Mouse (Mus musculus): ENCODE results near the gene Gpr107.
"Not testable (repeated sequence)": the region's sequence is repeated elsewhere in the genome, so short reads cannot be mapped to it uniquely, and the experiment has no call there.

Gpr107 gene

GRCm38 (mm10) chr2:31161620-31162019, 9.5 kb downstream of the Gpr107 start:
- no peak for DNase-seq

GRCm38 (mm10) chr2:31163361-31164118, 11.4 kb downstream of the Gpr107 start:
- no peak for DNase-seq

DNA sequence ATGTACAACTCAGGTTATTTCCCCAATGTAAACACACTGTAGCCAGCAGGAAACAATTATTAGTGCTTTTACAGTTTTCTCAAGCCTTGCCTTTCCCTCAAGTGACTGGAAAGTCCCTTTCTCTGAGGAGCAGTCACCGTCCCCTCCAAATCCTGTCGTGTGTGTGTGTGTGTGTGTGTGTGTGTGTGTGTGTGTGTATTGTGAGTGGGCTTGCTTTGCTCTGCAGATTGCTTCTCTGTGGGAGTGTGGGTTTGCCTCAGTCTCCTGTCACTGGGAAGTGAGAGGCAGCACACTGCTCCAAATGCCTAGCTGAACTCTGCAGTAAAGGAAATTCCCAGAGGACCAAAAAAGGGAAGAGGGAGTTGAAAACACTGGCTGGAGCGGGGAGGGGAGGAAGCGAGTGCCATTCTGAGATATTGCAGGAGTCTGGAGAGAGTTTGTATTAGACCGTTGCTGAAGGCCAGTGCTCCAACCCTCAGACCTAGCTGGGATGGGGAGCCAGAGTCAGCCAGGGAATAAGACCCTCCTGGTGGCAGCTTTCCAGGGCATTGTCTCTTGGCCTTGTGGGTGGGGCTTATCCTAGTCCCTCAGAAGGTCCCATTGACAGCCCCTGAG, 12.8 kb downstream of the Gpr107 start:
- peak; percentile 53 for DNase-seq

GRCm38 (mm10) chr2:31165529-31165928, 13.4 kb downstream of the Gpr107 start:
- no peak for DNase-seq

GRCm38 (mm10) chr2:31167571-31167970, 15.5 kb downstream of the Gpr107 start:
- DNase-seq, result not testable (repeated sequence)

DNA sequence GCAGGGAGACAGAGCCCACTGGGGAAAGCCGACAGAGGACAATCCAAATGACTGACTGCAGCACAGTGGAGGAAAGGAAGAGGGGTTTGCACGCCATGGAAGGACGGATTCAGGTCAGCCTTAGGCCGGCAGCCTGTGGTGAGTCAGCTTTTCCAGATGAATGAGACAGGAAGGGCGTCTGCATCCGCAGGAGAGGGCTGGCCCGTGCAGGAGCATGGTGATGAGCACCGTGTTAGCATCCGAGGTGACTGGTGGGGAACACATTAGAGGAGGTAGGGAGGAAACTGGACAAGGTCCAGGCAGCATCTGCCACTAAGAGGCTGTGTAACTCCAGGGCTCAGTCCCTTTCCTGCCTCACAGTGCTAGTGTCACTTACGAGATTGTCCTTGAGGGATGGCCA, 16.9 kb downstream of the Gpr107 start:
- DNase-seq, result peak; percentile 25

- DNase-seq, result no peak
Observed at GRCm38 (mm10) chr2:31170164-31170563, 18.0 kb downstream of the Gpr107 start.

DNA sequence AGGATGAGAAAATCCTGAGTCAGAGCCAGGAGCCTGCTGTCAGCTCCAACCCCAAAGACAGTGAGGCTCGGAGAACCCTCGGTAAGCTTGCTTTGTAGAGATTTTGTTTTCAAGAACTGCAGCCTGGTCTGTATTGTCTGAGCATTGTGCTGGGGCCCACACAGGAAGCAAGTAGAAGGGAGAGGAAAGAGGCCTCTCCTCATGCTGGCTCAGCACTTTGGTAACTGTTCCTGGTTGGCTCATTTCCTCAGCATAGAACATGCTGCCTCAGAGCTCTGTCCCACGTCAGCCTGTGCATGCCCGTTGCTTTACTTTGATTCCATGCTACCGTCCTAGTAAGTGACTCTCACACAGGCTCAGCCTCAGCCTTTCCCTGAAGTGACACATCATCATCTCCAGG, 19.9 kb downstream of the Gpr107 start:
- DNase-seq, result no peak

- no peak for DNase-seq
Observed at GRCm38 (mm10) chr2:31172536-31172935, 20.4 kb downstream of the Gpr107 start.

GRCm38 (mm10) chr2:31173290-31173689, 21.2 kb downstream of the Gpr107 start:
- DNase-seq, result peak; percentile 41

DNA sequence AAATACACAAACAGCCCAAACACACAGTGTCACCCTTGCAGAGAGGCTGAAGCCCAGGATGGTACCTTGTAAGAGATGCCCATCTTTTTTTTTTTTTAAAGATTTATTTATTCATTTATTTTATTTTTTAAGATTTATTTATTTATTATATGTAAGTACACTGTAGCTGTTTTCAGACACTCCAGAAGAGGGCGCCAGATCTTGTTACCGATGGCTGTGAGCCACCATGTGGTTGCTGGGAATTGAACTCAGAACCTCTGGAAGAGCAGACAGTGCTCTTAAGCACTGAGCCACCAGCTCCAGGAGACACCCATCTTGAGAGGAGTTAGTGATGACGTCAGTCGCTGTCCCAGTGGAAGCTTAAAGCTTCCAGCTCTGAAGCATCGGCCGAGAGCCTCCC, 26.5 kb downstream of the Gpr107 start:
- peak; percentile 38 for DNase-seq

DNA sequence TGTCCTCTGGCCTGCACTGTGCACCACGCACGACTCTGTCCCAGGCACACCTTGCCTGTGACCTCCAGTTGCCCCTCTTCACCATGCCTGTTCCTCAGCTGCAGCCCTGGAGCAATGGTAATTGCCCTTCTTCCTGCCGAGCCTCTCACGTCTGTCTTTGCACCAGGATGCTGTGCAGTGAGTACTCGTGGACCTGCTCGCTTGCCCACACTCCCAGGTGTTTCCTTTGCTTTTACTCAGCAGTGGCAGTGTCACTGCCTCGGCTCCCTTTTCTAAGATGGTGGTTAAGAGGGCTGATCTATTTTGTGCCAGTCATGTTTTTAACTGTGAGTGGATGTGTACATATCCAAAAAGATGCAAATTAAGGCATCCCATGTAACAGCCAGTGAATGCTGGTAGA, 27.4 kb downstream of the Gpr107 start:
- DNase-seq, result no peak

DNA sequence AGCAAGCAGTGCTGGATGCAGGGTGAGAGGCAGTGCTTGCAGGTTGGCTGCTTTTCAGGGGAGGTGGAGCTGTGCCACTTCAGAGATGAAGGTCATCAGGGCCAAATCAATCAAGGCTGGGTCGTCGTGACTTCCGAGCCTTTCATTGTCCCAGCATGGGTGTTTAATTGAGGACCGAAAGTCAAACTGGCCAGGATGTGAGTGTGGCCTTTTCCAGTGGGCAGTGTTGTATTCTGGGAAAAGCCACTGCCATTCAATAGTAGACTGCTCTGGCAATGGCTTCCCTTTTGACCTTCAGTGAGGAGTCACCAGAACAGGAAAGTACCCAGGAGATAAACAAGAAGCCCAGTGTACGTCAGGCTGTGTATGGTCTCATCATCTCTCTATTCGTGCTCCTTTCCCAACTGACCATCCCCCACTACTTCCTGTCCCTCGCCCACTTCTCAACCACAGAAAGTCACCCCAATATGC, 28.0 kb downstream of the Gpr107 start:
- no peak for DNase-seq

DNA sequence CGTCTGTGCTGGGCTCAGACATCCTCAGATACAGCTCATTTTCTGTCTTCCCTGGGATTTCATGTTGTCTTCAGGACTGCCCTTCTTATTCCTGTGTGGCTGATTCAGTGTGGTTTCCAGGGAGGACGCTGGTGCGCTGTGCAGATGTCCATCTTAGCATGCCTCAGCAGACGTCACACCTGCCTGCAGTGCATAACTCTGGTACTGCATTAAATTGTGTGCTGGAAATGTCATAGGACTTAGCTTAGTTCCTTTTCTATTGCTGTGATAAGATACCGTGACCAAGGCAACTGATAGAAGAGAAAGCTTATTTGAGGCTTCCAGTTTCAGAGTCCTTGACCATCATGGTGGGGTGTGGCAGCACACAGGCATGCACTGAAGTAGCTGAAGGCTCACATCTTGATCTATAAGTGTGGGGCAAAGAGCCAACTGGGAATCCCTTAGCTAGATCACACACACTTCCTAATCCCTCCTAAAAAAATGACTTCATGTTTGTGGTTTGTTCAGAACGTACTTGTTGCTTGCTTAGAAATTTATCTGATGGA, 30.7 kb downstream of the Gpr107 start:
- no peak for DNase-seq

- peak; percentile 28 for DNase-seq
Observed at GRCm38 (mm10) chr2:31183830-31184229, 31.7 kb downstream of the Gpr107 start.

GRCm38 (mm10) chr2:31188691-31189090, 36.6 kb downstream of the Gpr107 start:
- DNase-seq, result no peak

- no peak for DNase-seq
Observed at GRCm38 (mm10) chr2:31189654-31190053, 37.5 kb downstream of the Gpr107 start.

DNA sequence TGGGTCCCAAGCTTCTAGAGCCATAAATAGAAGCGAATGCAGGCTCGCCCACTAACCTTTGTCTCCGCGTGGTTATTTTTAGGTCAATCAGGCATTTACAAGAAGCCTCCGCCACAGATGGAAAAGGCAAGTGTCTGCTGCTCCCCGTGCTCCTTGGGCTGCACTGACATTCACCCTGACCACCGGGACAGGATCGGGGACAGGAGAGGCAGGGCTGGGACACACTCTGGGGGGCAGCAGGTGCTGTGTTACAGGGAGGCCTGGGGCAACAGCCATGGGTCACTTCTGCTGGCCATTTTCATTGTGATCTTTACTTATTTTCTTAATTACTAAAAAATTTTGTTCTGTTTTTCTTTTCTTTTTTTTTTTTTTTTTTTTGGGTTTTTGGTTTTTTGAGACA, 39.6 kb downstream of the Gpr107 start:
- DNase-seq, result no peak

DNA sequence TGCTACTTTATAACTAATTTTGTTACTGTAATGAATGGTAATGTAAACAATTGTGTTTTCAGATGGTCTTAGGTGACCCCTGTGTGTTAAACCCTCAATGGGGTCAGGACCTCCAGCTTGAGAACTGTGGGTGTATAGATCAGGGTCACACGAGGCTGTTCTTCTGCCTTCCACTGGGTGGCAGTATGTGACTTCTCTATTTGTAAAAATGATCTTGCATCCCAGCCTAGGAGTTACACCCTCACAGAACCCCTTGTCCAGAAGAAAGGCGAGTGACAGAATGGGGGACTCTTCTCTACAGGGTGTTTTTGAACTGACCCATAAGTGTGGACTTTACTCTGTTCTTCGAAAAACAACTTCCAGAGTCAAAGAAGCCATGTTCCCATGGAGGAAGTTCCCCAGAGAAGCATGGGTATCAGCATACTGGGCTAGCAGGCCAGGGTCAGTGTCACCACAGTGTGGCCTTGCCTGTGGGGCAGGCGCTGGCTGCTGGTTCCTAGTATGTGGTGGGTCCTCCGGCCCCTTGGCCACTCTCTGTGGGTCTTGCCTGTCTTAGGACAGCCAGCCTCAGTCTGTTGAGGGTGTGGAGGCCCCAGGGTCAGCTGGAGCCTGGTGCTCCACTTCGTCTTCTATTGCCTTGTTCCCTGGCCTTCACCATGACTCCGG, 42.4 kb downstream of the Gpr107 start:
- peak; percentile 50 for DNase-seq

GRCm38 (mm10) chr2:31198621-31199020, 46.5 kb downstream of the Gpr107 start:
- DNase-seq, result no peak

DNA sequence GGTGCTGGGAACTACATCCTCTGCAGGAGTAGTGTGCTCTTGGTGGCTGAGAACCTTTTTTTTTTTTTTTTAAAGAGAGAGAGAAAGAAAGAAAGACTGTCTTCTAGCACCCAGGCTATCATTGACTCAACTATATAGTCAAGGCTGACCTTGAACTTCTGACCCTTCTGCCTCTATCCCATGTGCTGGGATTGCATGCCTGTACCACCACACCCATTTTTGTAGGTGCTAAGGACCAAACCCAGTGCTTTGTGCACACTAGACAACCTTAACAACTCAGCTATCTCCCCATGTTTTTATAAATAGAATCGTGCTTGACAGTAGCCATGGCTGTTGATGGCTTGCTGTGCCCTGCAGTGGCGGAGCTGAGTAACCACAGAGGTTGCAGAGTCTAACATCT, 47.9 kb downstream of the Gpr107 start:
- DNase-seq, result no peak

GRCm38 (mm10) chr2:31201851-31202250, 49.7 kb downstream of the Gpr107 start:
- no peak for DNase-seq

DNA sequence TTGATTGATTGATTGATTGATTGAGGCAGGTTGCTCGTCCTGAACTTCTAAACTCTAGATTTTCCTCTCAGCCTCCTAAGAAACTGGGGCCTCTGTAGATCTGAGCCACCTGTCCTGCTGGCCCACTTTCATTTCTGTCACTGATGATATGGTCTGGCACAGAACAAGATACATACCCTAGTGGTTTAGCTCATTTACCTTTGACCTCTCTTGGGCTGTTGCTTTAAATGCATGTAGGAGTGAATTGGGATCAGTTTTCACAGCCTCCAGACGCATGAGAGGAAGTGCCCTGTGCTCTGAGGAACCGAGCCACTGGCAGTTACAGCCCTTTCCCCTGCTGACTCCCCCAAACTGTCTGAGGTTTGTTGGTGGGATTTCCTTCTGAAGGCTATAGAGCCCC, 50.2 kb downstream of the Gpr107 start:
- DNase-seq, result no peak

DNA sequence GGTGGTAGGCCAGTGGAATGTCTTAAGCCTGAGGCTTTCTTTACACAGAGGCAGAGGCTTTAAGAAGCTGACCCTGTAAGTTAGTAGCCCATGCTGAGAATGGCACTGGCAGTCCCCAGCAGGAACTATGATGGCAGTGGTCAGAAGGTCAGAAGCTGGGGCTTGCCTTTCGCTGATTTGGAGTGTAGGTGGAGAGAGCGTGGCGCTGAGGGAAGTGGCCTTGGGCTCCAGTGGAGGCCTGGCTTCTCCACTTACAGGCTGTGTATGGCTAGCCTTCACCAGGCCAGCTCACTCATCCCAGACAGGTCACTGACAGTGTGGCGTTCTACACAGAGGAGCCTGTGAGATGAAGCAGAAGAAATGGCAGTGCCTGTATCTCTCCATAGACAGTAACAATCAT, 50.8 kb downstream of the Gpr107 start:
- no peak for DNase-seq
